Mouse (Mus musculus): Measurements from ENCODE around the gene Rnf4.

- TF ChIP-seq CTCF (IDR thresholded peaks at IDR 0.05; ENCODE audit: low read depth, low read length) (no peak), TAL1 (conservative IDR thresholded peaks at IDR 0.05; ENCODE audit: low read depth, low read length) (no peak)
Observed at GRCm38 (mm10) chr5:34321236-34321635, 14.9 kb upstream of the Rnf4 start.
